Mouse (Mus musculus) lung, postnatal 14 days (tissue): ENCODE data around the gene Tpcn2.

Source experiments
- DNase-seq: peaks from one replicate; pipeline ENCODE4 v3.0.0; 2021

Gene Tpcn2

DNA sequence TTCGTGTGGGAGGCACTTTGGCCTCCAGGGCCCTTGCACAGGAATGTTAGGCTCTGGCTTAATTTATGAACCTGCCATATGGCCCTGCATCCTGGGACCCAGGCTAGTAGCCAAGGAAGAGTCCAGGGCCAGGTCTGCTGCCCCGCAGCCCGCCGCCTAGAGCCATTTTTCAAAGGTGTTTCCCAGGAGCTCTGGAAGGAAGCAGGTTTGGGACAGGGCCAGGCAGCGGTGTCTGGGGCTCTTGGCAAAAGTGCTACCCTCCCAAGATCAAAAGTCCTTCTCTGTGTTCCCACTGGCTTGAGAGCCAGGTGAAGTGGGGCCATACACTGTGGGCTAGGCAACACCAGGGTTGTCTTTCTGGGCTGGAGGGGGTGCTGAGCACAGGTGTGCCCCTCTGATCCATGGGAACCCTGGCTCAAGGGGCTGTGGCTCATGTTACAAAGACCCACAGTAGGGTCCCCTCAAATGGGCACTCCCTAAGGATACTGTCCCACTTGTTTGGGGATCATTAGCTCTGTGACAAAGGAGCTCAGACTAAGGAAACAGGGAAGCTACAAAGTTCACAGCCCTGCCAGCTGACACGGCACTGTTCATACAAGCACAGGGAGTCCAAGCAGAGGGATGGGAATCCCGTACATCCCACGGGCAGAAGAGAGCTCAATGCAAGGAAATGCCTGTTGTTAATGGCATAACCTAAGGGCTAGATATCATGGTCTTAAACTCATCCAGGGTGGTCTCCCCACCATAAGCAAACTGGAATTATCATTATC is 43.9 kb downstream of the Tpcn2 start:
- peak; percentile 52 for DNase-seq

DNA sequence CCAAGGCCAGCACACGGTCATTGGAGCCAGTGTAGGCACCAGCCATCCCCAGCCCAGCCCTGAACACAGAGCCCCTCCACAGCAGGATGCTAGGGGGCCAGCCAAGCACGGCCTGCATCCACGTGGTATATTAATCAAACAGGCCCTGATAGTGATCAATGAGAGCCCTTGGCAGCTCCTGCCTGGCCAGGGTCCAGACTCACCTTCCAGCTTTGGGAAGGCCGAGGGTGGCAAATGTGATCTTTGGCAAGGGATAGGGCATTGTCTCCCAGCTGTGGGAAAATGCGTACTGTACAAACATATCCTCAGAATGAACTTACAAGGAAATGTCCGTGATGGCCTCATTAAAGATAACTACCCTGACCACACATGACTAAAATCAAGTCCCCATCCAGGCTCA is 44.7 kb downstream of the Tpcn2 start:
- DNase-seq, result peak; percentile 37

DNA sequence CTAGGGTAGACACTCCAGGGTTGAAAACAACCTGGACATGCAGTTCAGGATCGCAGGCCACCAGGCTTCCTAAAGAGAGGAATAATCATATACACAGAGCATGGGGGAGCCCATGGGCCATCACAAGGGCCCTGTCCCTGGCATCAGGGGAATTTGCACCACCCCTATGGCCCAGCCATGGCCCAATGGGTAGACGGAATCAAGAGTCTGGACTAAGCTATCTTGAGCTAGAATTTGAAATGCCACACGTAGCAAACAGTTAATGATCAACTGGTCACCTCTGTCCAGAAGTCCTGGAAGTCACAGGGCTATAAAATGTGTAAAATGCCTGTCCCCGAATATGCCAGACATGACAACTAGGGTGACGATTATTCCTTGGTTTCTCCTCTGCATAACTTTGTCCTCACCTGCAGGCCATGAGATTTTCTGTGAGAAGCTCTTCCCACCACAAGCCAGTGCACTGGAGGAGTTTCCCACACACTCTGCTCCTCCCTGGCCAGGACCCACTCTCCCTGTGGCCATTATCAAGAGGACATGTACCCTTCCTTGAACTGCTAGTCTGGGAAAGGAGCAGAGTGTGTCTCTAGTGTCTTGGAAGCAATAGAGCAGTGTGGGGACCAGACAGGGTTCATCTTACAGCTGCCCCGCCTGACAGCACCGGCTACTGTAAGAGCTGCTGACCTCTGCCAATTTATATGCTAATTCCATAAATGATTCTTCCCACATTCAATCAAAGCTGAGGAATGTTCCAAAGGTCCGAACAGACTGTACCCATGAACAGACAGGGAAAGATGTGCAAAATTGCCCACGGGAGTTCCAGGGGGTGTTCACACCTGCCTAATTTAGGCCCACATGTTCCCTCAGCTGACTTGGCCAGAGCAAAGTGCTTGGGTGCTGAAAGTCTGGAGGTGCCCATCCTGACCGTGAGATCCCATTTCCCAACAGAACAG is 48.7 kb downstream of the Tpcn2 start:
- no peak for DNase-seq

DNA sequence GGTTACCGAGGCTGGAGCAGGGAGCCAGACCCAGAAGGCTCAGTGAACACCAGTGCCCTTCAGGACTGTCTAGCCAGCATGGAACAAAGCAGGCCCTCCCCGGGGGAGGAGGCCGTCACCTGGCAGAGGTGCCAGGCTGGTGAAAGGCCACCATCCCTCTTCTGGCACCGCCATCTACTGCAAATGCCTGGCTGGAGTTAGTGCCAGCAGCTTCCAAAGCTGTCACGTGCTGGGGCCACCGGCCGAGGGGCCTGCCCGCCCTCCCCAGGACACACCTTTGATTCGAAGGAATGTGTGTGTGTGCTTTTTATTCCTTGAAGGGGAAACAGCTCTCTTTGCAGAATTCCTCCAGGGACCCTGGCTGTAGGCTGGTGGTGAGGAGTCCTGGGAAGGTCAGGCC is 52.2 kb downstream of the Tpcn2 start:
- DNase-seq, result no peak

DNA sequence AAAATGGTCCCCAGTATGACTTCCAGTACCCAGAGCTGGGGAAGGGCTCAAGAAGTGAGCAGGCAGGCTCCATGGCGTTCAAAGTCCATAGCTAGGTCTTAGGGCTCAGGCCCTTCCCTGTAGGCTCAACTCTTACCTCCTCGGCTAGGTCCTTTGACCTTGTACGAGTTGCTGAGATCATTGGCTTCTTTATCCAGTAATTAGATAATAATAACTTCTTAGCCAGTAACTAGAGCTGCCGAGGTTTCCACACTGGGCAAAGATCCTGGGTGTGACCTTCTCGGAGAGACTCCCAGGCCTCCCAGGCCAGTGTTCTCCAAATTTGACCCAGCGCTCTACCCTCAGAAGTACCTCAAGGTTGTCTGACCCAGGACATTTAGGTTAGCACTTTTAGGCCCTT is 57.2 kb downstream of the Tpcn2 start:
- no peak for DNase-seq

DNA sequence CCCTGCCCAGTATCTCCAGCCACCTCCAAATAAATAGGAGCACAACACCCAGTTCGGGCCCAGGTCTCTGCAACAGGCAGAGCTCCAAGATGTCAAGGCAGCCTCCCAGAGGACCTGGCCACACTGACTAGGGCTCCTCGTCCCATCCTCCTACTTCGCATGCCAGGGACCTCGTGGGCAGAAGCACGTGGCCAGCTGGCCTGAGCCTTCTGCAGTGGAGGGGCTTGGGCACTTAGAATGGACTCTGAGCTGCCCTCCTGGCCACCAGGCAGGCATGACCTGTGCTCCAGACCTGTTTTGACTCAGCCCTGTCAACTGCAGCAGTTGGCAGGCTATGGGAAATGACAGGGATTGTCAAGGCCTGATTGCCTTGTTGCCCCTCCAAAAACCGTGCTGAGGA is 58.2 kb downstream of the Tpcn2 start:
- DNase-seq, result no peak

DNA sequence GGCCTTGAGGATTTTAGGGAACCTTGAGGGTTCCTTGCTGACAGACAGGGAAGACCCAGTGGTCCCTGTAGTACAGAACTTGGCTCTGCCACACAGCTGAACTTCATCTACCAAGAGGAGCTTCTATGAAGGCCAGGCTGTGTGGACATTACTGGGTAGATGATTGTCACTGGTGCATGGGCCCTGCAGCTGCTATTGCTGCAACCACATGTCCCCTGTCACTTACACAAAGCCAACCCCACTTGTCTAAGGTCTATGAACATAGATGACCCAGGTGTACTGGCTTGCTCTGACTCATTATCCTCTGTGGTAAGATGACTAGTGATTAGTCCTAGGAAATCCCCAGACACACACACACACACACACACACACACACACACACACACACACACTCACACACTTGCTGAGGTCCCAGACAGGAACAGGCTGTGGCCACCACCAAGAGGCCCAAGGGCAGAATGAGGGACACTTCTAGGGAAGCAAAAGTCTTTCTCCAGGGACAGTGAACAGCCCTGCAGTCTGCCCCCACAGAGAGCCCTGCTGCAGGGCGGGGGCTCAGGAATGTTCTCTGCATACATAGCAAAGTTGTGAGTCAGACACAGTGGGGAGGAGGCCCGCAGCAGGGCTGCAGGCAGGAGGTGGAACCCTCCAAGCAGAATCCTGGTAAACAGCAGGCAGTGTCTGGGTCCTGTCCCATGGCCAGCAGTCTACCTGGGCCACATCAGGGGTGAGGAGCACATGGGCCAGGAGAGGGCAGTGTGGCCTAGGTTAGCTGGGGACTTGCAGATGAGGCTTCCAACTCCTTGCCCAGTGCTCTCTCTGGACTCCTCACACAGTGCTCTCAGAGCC is 61.7 kb downstream of the Tpcn2 start:
- DNase-seq, result peak; percentile 63

DNA sequence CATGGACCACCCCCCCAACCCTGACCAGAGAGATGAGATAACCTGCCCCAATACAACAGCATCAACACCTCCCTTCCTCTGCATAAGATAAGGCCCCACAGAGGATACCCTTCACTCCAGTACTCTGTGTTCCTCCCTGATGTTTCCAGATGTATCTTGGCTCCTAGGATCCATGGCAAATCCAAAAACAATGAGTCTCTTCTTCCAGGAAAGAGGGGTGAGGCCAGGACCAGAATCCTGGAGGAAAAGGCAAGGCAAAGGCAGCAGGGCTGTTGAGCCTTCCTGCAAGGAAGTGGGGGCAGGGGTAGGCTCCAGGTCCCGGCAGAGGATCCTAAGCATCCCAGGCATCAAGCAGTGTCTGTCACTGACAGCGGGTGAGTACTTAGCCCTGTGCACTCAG is 62.5 kb downstream of the Tpcn2 start:
- DNase-seq, result no peak

DNA sequence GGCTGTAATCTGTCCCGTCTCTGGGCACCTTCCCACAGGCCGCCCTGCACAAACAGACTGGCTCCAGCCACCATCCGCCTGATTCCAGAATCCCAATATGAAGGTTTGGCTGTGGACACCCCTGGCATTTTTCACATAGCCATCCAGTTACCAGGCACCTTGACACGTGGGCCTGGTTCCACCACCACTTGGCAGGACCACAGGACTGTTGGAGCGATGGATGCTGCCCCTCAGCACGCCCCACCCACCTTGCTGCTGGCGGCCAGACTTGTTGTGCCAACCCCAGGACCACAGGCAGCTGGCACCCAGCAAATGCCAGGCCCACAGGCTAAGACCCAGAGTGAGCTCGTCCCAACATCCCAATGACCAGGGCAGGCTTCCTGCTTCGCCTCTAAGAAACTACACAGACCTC is 64.4 kb downstream of the Tpcn2 start:
- DNase-seq, result no peak

DNA sequence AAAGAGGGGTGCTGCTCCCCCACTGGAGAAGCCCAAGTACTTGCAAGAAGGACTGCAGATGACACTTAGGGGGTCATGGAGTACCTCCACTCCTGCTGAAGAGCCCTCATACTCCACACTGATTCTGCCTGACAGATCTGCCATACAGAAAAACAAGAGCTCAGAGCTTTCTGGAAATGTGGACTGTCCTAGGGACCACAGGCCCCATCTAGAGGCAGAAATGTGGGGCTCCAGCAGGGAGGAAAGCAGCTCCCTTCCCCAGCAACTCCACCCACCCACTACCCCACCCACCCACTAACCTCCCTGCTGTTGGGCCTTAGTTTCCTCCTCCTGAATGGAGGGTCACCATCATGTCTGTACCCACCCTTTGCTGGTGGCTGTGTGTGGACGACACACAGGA is 67.2 kb downstream of the Tpcn2 start:
- no peak for DNase-seq

DNA sequence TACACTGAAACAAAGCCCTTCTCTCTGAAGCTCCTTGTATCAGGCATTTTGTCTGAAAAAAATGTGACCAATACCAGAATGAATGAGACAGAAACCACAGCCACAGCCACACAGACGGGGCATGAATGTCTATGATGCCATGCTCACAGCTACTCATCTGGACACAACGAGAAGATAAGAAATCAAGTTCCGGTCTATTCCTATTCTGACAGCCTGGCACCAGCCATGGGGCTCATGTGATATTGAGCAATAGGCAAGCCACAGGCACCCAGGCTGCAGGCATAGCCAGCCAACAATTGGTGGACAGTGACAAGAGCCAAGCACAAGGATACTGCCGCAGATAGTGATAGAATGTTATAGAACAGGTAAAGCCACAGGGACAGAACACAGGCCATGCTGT is 68.3 kb downstream of the Tpcn2 start:
- DNase-seq, result no peak

DNA sequence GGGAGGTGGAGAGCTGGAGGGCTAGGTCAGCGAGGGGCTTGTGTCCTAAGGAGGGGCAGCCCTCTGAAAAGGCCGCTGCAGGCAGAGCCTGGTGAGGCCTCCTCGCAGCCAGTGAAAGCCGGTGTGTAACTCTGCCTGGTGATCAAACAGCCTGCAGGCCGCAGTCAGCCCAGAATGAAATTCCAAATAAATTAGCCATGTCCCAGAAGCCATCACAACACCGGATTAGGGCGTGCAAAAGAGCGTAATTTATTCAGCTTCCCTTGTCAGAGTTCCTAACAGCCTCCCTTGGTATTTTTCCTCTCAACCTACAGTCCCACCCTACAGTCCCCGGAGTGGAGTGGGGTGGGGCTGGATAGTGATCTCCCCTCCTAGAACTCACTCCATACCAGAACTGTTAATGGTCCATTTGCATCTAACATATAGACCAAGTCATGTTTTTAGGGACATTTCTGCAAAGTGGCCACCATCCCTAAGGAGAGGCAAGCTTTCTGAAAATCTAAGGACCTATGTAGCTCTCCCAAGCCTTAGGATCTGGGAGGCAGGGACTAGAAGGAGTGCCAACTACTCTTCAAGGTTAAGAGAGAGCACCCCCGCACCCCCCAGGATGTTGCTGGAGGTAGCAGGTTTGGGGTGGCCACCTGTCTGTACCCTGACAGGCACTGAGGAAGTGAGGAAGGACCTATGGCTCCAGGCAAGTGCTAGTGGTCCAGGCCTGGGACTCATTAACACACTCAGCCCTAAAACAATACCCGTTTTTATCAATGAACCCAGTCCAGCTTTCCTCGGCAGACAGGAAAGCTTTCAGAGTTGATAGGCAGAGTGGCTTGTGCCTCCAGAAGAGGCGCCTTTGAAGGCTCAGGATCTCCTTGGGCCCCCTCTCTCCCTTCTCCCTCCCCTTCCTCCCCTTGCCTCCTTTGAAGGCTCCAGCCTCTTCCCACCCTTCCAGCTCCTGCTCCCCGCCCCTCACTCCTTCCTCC is 71.8 kb downstream of the Tpcn2 start:
- DNase-seq, result no peak

DNA sequence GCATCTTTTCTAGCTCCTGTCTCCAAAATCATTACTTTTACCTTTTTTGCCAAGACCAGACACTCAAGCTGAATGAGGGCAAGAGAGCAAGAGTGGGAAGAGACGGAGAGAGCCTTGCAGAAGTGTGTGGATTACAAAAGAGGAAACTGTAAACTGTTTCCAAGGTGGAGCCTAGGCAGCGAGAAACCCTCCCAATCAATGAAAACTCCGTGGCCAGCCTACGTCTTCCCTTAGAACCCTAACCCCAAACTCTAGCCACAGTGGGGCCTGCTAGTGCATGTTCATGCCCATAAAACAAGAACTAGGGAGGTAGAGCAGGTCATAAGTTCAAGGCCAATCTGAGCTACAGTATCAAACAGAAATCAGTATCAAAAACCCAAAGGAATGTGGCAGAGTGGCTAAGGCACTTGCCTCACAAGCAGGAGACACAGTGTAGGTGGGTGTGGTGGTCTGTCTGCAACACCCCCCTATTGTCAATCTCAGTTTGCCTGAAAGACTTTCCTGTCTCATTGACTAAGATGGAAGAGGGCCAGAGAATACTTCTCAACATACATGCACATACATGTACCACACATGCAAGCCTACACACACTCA is 73.2 kb downstream of the Tpcn2 start:
- DNase-seq, result no peak

DNA sequence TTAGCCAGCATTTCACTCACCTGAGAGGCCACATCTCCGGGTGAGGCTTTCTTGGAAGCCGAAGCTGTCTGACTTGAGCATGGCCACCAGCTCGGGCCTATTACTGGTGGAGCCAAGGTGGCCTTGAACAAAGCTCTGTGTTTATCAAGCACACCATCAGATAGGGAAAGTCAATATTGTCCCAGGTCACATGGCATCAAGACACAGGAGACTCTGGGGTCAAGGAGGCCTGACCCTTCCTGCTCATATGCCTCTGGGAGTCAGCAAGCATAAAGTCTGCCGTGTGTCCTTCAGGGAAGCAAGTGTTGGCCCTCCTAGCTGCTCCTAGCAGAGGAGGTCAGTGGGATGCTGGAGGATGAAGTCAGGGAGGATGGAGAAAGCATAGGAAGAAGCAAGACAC is 75.8 kb downstream of the Tpcn2 start, which contains the start of gene 1810010D01Rik:
TSS of gene 1810010D01Rik (minus strand) at position 114 of the 400 bp plus-strand sequence.
- no peak for DNase-seq

DNA sequence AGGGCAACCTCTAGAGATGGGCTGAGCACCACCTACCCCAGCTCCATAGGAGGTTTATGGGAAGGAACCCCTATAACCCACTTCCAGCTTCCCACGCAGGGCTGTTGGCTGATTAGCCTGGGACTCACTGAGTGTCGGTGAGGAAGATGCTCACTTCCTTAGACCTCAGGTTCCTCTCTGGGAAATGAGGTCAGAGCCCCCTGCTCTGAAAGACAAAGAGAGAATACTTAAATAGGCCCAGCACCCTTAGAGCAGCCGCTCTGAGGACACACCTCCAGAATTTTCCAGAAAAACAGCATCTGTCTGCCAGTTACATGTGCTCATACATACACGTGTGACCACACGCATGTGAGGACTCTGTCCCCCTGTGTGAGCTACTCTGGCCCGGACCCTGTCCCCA is 77.0 kb downstream of the Tpcn2 start:
- DNase-seq, result no peak

DNA sequence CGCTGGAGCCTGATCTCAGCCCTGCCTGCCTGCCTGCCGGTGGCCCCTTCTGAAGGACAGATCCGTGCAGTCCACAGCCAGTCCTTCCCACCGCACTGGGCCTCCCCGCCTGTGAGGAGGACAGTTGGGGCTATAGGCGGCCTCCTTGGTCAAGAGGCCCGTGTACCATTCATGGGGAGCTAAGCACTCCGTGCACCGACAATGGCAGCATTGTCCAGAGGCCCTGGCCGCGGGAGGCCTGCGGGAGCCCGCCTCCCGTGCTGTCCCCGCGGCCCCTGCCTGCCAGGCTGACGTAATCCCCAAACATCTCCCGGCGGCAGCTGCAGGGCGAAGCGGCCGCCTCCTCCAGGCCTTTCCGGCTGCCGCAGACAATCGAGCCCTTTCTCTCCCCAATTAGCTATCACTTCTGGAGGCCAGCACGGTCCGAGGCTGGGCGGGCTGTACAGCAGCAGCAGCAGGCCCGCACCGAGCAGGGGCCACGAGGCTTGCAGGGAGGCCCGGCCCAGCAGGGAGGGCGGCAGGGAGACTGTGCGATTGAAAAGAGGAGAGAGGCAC is 77.7 kb downstream of the Tpcn2 start:
- peak; percentile 75 for DNase-seq

DNA sequence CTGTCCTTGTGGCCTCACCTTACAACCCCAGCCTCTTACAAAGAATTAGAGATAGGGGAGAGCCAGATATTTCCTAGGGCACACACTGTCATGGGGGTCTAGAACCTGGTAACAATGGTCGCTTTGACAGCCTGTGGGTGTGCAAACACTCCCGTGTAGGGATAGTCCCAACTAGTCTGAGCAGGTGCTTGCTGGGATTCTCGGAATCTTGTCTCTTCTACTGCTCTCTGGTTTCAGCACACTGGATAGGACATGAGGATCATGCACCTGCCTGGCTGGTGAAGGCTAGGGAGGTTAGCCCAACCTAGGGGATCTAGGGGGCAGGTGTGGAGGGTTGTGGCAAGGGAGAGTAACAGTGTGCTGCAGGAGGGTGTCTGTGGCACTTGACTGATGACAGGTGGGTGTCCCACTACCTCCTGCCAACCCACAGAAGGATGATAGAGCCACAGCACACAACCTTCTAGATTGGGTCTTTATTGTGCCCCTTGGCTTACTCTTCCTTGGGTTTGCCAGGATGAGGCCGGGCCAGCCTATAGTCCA is 78.4 kb downstream of the Tpcn2 start:
- DNase-seq, result no peak

DNA sequence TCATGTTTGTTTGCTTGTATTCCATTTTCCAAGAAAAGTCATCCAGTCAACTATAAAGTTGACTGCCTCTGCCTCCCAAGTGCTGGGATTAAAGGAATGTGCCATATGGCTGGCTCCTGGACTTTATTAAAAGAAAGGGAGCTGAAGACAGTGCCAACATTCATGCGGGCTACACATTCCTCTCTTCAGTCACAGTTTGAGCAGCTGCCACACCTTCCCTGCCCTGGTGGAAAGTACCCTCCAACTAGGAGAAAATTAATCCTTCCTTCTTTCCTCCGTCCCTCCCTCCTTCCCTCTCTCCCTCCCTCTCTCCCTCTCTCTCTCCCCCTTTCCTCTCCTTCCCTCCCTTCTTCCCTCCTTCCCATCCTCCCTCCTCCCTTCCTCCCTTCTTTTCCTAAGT is 84.1 kb downstream of the Tpcn2 start:
- no peak for DNase-seq

DNA sequence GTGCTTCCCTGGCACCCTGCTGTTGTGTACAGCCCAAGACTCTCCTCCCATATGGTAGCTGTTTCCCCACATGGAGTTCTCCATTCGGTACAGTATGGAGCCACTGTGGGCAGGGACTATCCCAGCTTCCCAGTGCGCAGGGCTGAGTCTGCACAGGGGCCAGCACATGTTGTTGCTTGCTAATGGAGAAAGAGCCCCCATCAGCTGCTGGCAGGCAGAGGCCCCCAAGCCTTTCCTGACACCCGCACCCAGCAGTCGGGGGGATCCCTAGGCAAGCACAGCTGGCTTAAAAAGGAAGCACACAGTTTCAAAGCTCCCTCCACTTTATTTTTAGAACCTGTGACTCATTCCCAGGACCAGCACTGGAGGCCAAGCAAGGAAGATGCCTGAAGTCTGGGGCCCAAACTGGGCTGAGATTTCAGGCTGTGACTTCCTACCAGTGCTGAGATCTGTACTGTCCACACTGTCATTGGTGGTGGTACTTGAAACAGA is 85.5 kb downstream of the Tpcn2 start:
- DNase-seq, result peak; percentile 35

DNA sequence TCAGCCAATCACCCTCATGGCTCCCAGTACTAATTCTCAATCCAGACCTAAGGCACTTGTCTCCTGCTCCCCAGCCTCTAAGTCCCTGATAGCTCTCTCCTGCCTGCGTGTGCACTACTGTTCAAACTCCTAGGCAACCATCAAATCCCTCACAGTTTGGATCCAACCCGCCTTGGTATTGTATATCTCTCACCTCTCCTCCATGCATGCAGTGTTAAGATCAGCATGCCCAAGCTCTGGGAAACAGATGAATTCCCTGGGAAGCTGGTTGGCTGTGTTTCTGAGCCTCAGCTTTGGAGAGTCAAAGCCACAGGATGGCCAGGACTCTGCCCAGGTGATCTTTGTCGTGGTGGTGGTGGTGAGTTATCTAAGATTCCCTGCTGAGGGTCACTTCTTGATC is 86.1 kb downstream of the Tpcn2 start:
- no peak for DNase-seq

DNA sequence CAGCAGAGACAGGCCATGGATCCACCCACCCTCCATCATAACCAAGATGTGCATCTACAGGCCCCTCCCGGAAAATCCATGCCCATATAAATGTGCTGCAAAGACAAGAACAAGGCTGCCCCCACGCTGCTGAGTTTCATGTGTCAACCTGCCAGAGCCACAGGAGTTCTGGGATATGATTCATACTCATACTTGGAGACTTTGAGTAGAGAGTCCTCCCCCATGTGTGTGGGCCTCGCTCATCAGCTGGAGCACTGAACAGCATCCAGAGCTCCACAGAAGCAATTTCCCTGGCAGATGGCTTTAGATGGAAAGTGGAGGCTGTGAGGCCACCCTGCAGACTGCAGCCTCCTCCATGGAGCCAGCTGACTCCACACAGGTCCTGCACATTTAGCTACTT is 86.8 kb downstream of the Tpcn2 start:
- DNase-seq, result no peak
